Mouse (Mus musculus) erythroblast, embryonic 14.5 days (primary cell): ENCODE results near the gene Wdr6.

Experiments
- GATA1 ChIP-seq: IDR thresholded peaks from 2 replicates; pipeline ENCODE4 v1.6.1; 2012; ENCODE audit warnings: low read length, inconsistent platforms, mixed read lengths
- TAL1 ChIP-seq: IDR thresholded peaks from 3 replicates; pipeline ENCODE4 v1.6.1; 2012; ENCODE audit warnings: low read length, inconsistent platforms, mixed read lengths

DNA sequence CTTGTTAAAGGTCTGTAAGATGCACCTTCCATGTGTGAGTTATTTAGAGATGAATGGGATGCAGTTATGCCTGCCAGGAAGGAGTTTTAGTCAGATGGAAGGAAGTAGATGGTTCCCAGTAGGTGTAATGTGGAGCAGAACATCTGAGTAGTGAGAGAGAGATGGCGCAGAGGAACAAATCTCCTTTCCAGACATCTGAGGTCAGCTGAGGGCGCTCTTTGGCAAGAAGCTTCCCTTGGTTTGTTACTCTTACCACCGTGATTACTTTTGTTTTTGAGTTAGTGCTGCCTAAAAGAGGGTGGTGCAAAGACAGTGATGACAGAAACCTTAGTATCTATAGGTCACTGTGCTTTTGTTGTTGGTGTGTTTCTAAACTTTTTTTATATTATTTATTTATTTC, 53.1 kb downstream of the Wdr6 start:
- TF ChIP-seq GATA1 = no peak
- no peak for TF ChIP-seq TAL1
